ENCODE assay signal across 8 mouse cellular contexts in the genomic region with DNA sequence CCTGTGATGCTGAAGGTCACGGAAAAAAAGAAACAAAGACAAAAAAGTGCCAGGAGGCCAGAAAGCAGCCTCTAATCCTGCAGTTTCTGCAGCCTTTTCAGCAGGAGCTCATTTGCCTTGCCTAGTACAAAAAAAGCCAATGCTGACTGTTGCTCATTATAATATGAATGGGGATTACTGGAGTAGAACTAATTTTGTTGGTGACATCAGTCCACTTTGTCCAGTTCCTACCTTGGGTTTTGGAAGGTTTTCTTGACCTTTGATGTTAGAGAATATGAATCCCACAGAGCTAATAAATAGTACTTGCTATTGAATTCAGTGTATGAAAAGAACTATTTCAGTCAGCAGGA. TPM values are rescaled to one million over a fixed set of nuclear protein-coding genes. Genes with fewer than 3 reads are reported as not detected.
DNase-seq lines count a peak whose midpoint lies in the region; ATAC-seq and TF ChIP-seq lines count a peak whose summit lies in the region.

No protein-coding gene starts in this region.

- H3K4me2 ChIP-seq in lung, embryonic 14.5 days = peak overlapping the region; percentile 72
- peak overlapping the region; percentile 71 for H3K4me2 ChIP-seq in embryonic facial prominence, embryonic 14.5 days (ENCODE audit: low read depth, low read length)
- H3K4me2 ChIP-seq in limb, embryonic 11.5 days (ENCODE audit: low read depth, severe bottlenecking) = peak overlapping the region; percentile 56

- TF ChIP-seq CTCF in lung, embryonic 14.5 days (IDR thresholded peaks at IDR 0.05; ENCODE audit: low read depth) = no peak

- ATAC-seq in lung, embryonic 14.5 days (ENCODE audit: insufficient read depth) = no peak
- ATAC-seq in embryonic facial prominence, embryonic 14.5 days (ENCODE audit: low read depth) = no peak
- no peak for ATAC-seq in limb, embryonic 11.5 days (ENCODE audit: insufficient number of reproducible peaks, low FRiP score, low TSS enrichment, low read depth)
- ATAC-seq in granulocyte monocyte progenitor cell, adult 5-6 weeks (replicated peaks; ENCODE audit: poor library complexity, severe bottlenecking) = no peak
- no peak for ATAC-seq in erythroid progenitor cell, adult 5-6 weeks (replicated peaks; ENCODE audit: low FRiP score, poor library complexity, severe bottlenecking)

- no peaks in the 10 kb centered on the region for H3K36me3 ChIP-seq in lung, embryonic 14.5 days (ENCODE audit: insufficient read depth)
- no peaks in the 10 kb centered on the region for H3K36me3 ChIP-seq in embryonic facial prominence, embryonic 14.5 days (ENCODE audit: control insufficient read depth, insufficient read depth, low read length)
- no peaks in the 10 kb centered on the region for H3K36me3 ChIP-seq in limb, embryonic 11.5 days (ENCODE audit: control insufficient read depth, insufficient read depth, low read length)

- 0% methylated on average over 1 of the region's 1 CpGs for WGBS in lung, embryonic 14.5 days
- WGBS in embryonic facial prominence, embryonic 14.5 days = 0% methylated on average over 1 of the region's 1 CpGs
- 0% methylated on average over 1 of the region's 1 CpGs for WGBS in limb, embryonic 11.5 days

- no peaks in the 10 kb centered on the region for H3K4me1 ChIP-seq in lung, embryonic 14.5 days (ENCODE audit: insufficient read depth)
- H3K4me1 ChIP-seq in embryonic facial prominence, embryonic 14.5 days (ENCODE audit: control insufficient read depth, insufficient read depth, low read length) = 0 out of 2 replicates have a peak, but pooled peaks cover 7% of the 10 kb centered on the region
- peaks cover 7% of the 10 kb centered on the region; the same call in 1 of the 2 replicates for H3K4me1 ChIP-seq in limb, embryonic 11.5 days (ENCODE audit: control insufficient read depth, insufficient read depth, low read length)

- H3K27me3 ChIP-seq in lung, embryonic 14.5 days (ENCODE audit: insufficient read depth, low read length) = no peaks in the 10 kb centered on the region
- no peaks in the 10 kb centered on the region for H3K27me3 ChIP-seq in embryonic facial prominence, embryonic 14.5 days (replicated peaks; ENCODE audit: control insufficient read depth, insufficient read depth, low read length)
- H3K27me3 ChIP-seq in limb, embryonic 11.5 days (ENCODE audit: control insufficient read depth, insufficient read depth, low read length) = no peaks in the 10 kb centered on the region

- H3K9me3 ChIP-seq in lung, embryonic 14.5 days (ENCODE audit: low read depth, low read length) = no peaks in the 10 kb centered on the region
- H3K9me3 ChIP-seq in embryonic facial prominence, embryonic 14.5 days (ENCODE audit: control insufficient read depth, low read length) = no peaks in the 10 kb centered on the region
- no peaks in the 10 kb centered on the region for H3K9me3 ChIP-seq in limb, embryonic 11.5 days (ENCODE audit: control insufficient read depth, low read length)

- DNase-seq in lung, embryonic 14.5 days = no peak
- no peak for DNase-seq in lung, postnatal 4 days
- DNase-seq in embryonic facial prominence, embryonic 14.5 days (ENCODE audit: low spot score) = no peak
- no peak for DNase-seq in limb, embryonic 11.5 days (ENCODE audit: low spot score)
- peak; percentile 74 for DNase-seq in retina, embryonic 14.5 days (ENCODE audit: low spot score)
- no peak for DNase-seq in right cerebral cortex, postnatal 25 days

- H3K4me3 ChIP-seq in lung, embryonic 14.5 days (ENCODE audit: low read depth, low read length) = peak overlapping the region; percentile 75
- H3K4me3 ChIP-seq in embryonic facial prominence, embryonic 14.5 days (ENCODE audit: low read depth, low read length) = peak overlapping the region; percentile 78
- peak overlapping the region; percentile 68 for H3K4me3 ChIP-seq in limb, embryonic 11.5 days (ENCODE audit: low read depth, low read length)

- H3K27ac ChIP-seq in lung, embryonic 14.5 days (ENCODE audit: low read depth) = peak overlapping the region; percentile 82
- peak overlapping the region; percentile 77; the same call in 1 of the 2 replicates for H3K27ac ChIP-seq in embryonic facial prominence, embryonic 14.5 days (replicated peaks; ENCODE audit: low read depth, low read length)
- H3K27ac ChIP-seq in limb, embryonic 11.5 days (replicated peaks; ENCODE audit: low read depth, low read length) = no peak overlapping the region

- peak overlapping the region; percentile 75 for H3K9ac ChIP-seq in lung, embryonic 14.5 days
- H3K9ac ChIP-seq in embryonic facial prominence, embryonic 14.5 days (ENCODE audit: low read depth, low read length) = peak overlapping the region; percentile 82
- peak overlapping the region; percentile 56 for H3K9ac ChIP-seq in limb, embryonic 11.5 days (ENCODE audit: low read length)

RNA-seq across cellular contexts. Expression of gene Mettl15, which starts 0.8 kb away (rescaled TPM):
- 15.2 and 15.4 TPM in 2 replicates for polyA plus RNA-seq in lung, embryonic 14.5 days (2014; fragmentation: Nextera tagmentation; extraction: Ambion mirVana)
- polyA plus RNA-seq in embryonic facial prominence, embryonic 14.5 days (2014; fragmentation: Nextera tagmentation; extraction: Ambion mirVana) = 12.5 and 12.6 TPM in 2 replicates
- polyA plus RNA-seq in limb, embryonic 11.5 days (2014; fragmentation: Nextera tagmentation; extraction: Ambion mirVana) = 7.8 and 8.3 TPM in 2 replicates
- 7.0 and 14.4 TPM in 2 replicates for total RNA-seq in granulocyte monocyte progenitor cell, adult 5-6 weeks (2014; fragmentation: Nextera tagmentation)
- 7.3 and 8.6 TPM in 2 replicates for total RNA-seq in granulocyte monocyte progenitor cell, adult 5-6 weeks (2017)
- total RNA-seq in erythroid progenitor cell, adult 5-6 weeks (2015; ENCODE audit: low replicate concordance) = 10.1 and 24.5 TPM in 2 replicates
- total RNA-seq in erythroid progenitor cell, adult 5-6 weeks (2017; ENCODE audit: low replicate concordance) = 1.3 and 13.1 TPM in 2 replicates

RNA-seq across cellular contexts. Expression of gene Kif18a, which starts 0.8 kb away (rescaled TPM):
- polyA plus RNA-seq in lung, embryonic 14.5 days (2014; fragmentation: Nextera tagmentation; extraction: Ambion mirVana) = 25.9 and 28.7 TPM in 2 replicates
- 15.6 and 18.4 TPM in 2 replicates for polyA plus RNA-seq in embryonic facial prominence, embryonic 14.5 days (2014; fragmentation: Nextera tagmentation; extraction: Ambion mirVana)
- polyA plus RNA-seq in limb, embryonic 11.5 days (2014; fragmentation: Nextera tagmentation; extraction: Ambion mirVana) = 32.3 and 33.4 TPM in 2 replicates
- 11.8 and 13.2 TPM in 2 replicates for total RNA-seq in granulocyte monocyte progenitor cell, adult 5-6 weeks (2014; fragmentation: Nextera tagmentation)
- 29.7 and 31.5 TPM in 2 replicates for total RNA-seq in granulocyte monocyte progenitor cell, adult 5-6 weeks (2017)
- total RNA-seq in erythroid progenitor cell, adult 5-6 weeks (2015; ENCODE audit: low replicate concordance) = 185 and 241 TPM in 2 replicates
- total RNA-seq in erythroid progenitor cell, adult 5-6 weeks (2017; ENCODE audit: low replicate concordance) = 208 and 274 TPM in 2 replicates
